Mouse (Mus musculus): ENCODE data around the gene Adig. TPM values are rescaled to one million over a fixed set of nuclear protein-coding genes. Genes with fewer than 3 reads are reported as not detected.

Gene Adig
- polyA plus RNA-seq, 1 experiment, result 5.6 TPM

DNA sequence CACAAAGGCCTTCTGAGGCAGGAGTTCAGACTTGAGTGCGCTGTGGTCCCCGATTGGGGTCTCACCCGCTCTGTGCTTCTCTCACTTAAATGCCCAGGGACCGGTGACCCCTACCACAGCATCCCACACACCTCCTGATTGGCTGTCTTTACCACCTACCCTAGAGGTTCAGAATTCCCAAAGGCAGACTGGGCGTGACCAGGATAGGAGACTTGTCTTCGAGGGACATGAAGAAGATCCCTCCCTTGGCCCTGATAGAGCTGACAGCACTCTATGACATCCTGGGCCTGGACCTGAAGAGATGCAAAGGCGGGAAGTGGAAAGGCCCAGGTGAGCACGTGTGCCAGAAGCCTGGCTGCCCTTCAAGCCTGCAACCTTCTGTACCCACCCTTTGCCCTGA, 32.1 kb downstream of the Adig start:
- WGBS, result 75% methylated on average over 8 of the region's 8 CpGs
- DNase-seq (ENCODE audit: low read depth, low spot score), result no peak

DNA sequence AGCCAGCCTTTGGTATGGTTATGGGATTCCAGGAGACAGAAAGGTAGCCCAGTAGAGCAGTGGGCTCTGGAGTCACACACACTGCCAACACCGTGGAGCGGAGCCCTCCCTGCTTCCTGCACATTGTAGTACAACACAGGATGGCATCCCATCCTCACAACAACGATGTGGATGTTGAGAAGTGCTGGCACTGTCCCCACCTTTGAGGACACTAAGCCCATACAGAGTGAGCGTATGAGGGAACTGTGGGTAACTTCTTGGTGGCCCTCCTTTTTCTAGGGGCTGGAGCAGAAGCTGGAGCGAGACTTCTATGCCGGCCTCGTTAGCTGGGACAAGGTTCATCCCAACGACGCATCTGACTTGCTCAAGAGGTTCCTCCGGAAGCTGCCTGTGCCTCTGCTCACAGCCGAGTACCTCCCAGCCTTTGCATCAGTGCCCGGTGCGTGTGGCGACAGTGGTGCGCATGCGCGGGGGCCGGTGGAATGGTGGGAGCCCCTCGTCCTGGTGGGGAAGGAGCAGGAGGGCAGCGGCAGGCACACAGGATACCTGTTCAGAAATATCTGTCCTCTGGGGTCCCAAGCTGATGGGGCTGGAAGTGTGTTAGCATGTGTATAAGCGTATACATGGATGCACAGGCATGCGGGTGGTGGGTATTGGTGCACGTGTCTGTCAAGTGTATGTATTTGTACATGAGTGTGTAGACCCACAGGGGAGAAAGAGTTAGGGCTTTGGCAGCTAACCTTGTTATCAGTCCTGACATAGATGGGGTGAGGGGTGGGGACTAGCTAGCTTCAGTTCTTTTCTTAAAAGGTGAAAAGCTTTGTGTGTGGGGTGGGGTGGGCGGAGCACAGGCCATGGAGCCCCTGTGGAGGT, 37.3 kb downstream of the Adig start:
- DNase-seq (ENCODE audit: low read depth, low spot score), result no peak
- WGBS, result 58% methylated on average over 24 of the region's 24 CpGs

DNA sequence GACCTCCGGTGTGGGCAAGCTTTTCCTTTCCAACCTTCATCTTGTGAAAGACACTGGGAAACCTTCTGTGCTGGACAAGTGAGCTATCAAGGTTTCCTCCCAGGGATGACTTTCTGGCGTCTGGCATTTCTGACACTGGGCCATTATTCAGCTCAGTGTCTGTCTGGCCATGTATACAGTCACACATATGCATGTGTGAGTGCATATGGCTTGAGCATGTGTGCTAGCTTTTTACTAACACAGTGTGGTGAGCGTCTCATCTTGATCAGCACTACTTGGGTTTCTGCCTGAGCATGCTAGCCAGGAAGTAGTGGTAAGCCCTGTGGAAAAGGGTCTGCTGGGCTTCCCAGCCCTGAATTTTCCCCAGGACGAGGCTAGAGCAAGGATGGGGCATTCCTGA, 38.9 kb downstream of the Adig start:
- WGBS, result 41% methylated on average over 4 of the region's 4 CpGs
- no peak for DNase-seq (ENCODE audit: low read depth, low spot score)

DNA sequence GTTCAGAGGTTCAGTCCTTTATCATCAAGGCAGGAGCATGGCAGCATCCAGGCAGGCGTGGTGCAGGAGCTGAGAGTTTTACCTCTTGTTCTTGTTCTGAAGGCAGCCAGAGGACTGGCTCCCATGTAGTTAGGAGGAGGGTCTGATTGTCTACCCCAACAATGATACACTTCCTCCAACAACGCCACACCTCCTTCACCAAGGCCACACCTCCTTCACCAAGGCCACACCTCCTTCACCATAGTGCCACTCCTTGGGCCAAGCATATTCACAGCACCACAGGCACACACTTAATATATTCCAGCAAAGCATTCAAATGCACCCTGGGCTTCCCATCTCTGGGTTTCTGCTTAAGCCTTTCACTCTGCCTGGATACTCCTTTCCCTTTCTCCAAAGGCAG, 42.9 kb downstream of the Adig start:
- WGBS, result 59% methylated on average over 2 of the region's 2 CpGs
- DNase-seq (ENCODE audit: low read depth, low spot score), result no peak

DNA sequence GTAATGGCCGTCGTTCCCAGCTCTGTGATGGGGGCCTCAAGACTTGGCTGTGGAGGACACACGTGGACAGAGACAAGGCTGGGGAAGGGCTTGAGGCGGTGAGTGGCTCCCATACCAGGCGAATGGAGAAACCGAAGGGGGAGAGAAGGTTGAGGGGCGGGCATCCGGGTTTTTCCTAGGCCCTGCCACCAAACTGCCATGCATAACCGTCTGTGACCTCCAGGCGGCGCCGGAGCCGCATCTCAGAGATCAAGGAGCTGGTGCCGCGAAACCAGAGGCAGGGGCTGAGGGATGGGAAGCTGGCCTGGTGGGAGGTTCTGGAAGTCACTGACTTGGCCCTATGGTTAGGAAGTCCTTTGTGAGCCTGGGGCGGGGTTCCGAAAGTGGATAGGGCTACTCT, 44.3 kb downstream of the Adig start:
- DNase-seq (ENCODE audit: low read depth, low spot score), result peak; percentile 7

DNA sequence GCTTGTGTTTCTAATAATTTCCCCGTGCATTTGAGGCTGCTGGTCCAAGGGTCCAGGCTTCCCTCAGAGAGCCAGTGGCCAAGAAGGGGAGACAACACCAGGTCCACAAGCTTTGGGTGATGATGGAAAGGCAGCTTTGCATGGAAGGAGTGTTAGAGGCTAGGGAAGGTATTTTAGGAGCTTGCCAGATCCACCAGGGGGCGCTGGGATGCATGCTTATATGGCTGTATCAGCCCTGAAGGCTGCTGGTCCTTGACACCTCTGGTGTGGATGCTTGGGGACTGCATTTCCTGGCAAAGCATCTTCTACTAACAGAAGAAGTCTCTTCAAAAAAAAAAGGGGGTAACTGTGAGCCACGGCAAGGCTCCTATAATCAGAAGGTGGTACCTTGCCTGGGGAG, 47.7 kb downstream of the Adig start:
- 2% methylated on average over 3 of the region's 3 CpGs for WGBS
- peak; percentile 40 for DNase-seq (ENCODE audit: low read depth, low spot score)

More for the DNA sequence above, 44.3 kb downstream of the Adig start:
- WGBS, result 4% methylated on average over 17 of the region's 17 CpGs

DNA sequence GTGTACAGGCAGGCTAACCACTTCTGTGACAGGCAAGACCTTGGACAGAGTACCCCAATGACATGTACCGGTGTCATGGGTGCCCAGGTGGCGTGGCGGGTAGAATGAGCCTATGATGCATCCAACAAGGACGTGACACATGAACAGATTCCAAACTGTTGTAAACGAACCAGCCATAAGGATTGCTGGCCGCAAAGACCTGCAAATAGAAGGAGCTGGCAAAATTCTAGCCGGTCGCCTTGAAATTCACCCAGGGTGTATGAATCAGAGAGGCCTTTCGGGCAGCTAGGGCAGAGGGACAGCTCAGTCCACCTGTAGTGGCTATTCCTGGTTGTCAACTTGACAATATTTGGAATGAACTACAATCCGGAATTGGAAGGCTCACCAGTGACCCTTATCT, 52.0 kb downstream of the Adig start:
- DNase-seq (ENCODE audit: low read depth, low spot score), result no peak
- 22% methylated on average over 10 of the region's 10 CpGs for WGBS

DNA sequence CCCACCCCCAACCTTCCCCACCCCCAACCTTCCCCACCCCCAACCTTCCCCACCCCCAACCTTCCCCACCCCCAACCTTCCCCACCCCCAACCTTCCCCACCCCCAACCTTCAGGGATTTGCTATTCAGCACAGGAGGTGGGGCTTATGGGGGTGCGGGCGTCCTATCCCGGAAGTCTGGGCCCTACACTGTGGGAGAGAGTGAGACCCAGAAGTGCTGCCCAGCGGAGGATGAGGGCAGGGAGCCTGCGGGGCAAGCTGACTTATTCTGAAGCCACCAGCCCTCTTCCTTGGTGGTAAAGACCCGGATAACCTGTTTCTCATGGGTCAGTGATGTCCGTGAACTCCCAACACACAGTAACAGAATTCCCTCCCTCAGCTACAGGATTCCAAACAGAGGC, 52.8 kb downstream of the Adig start:
- 3% methylated on average over 7 of the region's 7 CpGs for WGBS
- no peak for DNase-seq (ENCODE audit: low read depth, low spot score)

DNA sequence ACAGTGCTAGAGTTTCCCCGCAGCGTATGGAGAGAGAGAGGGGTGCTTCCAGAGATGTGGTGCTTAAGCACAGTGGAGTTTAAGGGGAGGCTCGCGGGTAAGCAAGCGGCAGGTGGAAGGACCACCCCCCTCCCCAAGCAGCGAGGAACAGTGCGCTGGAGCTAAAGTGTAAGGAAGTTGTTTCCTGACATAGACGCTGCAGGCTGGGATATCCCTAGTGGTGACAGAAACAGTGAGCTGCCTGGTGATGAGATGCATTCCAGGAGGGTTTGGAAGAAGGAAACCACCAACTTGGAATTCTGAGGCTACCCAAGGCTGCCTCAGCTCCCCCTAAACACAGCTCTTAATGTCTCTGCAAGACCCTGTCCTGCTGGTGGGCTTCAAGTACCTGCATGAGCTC, 53.4 kb downstream of the Adig start:
- WGBS, result 8% methylated on average over 8 of the region's 8 CpGs
- no peak for DNase-seq (ENCODE audit: low read depth, low spot score)

DNA sequence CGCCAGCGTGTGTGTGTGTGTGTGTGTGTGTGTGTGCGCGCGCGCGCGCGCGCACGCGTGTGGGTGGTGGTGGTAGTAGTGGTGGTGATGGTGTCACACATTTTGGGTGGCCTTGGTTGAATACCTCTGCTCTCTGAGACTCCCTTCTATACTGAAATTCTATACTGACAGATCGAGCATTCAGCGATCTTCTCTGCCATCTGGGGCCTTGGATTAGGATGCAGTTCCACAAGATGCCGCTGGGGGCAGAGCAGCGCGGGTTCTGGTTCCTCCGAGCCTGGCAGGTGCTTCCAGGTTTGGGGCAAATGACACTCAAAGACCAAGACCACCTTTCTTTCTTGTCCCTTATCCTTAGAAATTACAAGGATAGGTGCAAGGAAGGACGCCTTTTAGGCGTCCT, 53.8 kb downstream of the Adig start:
- peak; percentile 18 for DNase-seq (ENCODE audit: low read depth, low spot score)
- WGBS, result 2% methylated on average over 20 of the region's 20 CpGs

DNA sequence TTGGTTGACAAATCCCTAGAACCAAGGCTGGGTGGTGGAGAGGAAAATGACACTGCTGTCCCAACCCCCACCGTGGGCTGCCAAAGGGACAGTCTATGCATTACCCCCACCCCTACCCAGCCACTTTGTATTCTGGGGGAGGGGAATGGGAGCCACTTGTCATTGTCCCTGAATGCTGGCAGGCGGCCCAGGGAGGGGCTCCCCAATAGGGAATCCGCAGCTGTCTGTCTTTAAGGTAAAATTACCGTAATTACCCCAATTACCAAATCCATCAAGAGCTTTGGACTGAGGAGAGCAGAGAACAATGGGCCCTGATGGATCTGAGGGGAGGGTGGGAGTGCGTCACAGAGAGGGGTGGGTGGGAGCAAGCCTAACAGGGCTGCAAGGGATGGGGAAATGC, 54.3 kb downstream of the Adig start:
- DNase-seq (ENCODE audit: low read depth, low spot score), result no peak
- WGBS, result 11% methylated on average over 5 of the region's 5 CpGs

Other genes with a start within 250 kb of the Adig start
- not detected in 2 replicates for gene Bpi, start 244.5 kb upstream of the Adig start, polyA plus RNA-seq (2012; rRNA removed)
- gene Lbp, start 196.1 kb upstream of the Adig start, polyA plus RNA-seq (2012; rRNA removed), result 11.4 and 11.8 TPM in 2 replicates
- 1.1 and 2.7 TPM in 2 replicates for gene Snhg11, start 127.0 kb upstream of the Adig start, polyA plus RNA-seq (2012; rRNA removed)
- 12.0 and 21.8 TPM in 2 replicates for gene Ralgapb, start 92.8 kb upstream of the Adig start, polyA plus RNA-seq (2012; rRNA removed)
- not detected in 2 replicates for gene Arhgap40, start 10.2 kb downstream of the Adig start, polyA plus RNA-seq (2012; rRNA removed)
- gene Slc32a1, start 108.2 kb downstream of the Adig start, polyA plus RNA-seq (2012; rRNA removed), result 0.02 TPM in 1 of 2 replicates, not detected in the other
- 5.8 and 6.0 TPM in 2 replicates for gene Actr5, start 122.3 kb downstream of the Adig start, polyA plus RNA-seq (2012; rRNA removed)
- gene Ppp1r16b, start 162.8 kb downstream of the Adig start, polyA plus RNA-seq (2012; rRNA removed), result 2.7 and 3.5 TPM in 2 replicates

All from large intestine, adult 2 months (tissue).